Mouse (Mus musculus) thymus, adult 2 months (tissue): Measurements from ENCODE around the gene Etl4.

Experiments used
- CTCF ChIP-seq: fragments of 200-500 bp; IDR thresholded peaks from 2 replicates; pipeline ENCODE4 v1.5.1; 2012; ENCODE audit warnings: mild to moderate bottlenecking, control low read depth, low read length, moderate library complexity, borderline replicate concordance; ENCODE audit not compliant: control insufficient read depth, poor library complexity, insufficient read depth; ENCODE audit errors: extremely low read depth
- POLR2A ChIP-seq: fragments of 200-500 bp; IDR thresholded peaks from 2 replicates; pipeline ENCODE4 v1.6.1; 2012; ENCODE audit warnings: mild to moderate bottlenecking, low read length, control low read depth, moderate library complexity; ENCODE audit not compliant: control insufficient read depth, poor library complexity, insufficient read depth; ENCODE audit errors: extremely low read depth

DNA sequence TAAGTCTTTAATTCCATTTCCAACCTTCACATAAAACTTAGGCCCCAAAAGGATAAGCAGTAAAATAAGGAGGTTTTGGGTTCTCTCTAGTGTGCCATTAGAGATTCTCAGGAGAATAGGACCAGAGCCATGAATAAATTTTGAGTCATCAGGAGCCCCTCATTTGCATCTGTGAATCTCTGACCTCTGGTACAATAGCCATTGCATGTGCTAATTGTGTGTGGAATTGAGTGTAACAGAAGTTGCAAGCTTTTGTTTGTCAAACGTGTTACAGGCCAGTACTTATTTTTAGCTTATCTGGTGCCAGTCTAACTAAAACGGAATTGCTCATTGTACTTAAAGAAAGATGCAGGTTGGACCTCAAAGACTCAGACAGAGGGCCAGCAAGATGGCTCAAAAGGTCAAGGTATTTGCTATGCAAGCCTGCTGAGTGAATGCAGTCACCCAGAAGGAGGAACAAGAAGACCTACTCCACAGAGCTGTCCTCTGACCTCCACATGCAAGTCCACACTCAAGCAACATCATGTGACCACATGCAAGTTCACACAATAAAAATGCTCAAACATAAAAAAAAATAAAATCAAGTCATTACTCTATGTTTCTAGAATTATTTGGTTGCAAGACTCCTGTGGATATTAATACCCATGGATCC is 576.7 kb downstream of the Etl4 start:
- TF ChIP-seq POLR2A (no peak), CTCF (no peak)
